ENCODE assay signal across 9 mouse cellular contexts in genomic region chr3:152763139-152763882, GRCm38 (mm10). TPM values are rescaled to one million over a fixed set of nuclear protein-coding genes. Genes with fewer than 3 reads are reported as not detected.
DNase-seq lines count a peak whose midpoint lies in the region; ATAC-seq lines count a peak whose summit lies in the region.
"Had no signal": no experiment of that assay in that cellular context is flagged by ENCODE, and none has a peak within 500 bp of the region (broad histone marks: within the 10 kb centered on the region; RNA-seq: fewer than 3 reads in every experiment).

No protein-coding gene starts in this region.

- H3K4me1 ChIP-seq in embryonic facial prominence, embryonic 13.5 days, result peaks cover 43% of the 10 kb centered on the region
- H3K4me1 ChIP-seq in limb, embryonic 10.5 days, result peaks cover 26% of the 10 kb centered on the region

- 42% methylated on average over 26 of the region's 26 CpGs for whole genome bisulfite sequencing in embryonic facial prominence, embryonic 13.5 days
- WGBS in limb, embryonic 10.5 days, result 38% methylated on average over 26 of the region's 26 CpGs

- intact Hi-C loops in heart, postnatal 36 days (cut with DNase I), result no loop called here

- peak overlapping the region; percentile 57 for H3K9ac ChIP-seq in embryonic facial prominence, embryonic 13.5 days

- no peaks in the 10 kb centered on the region for H3K9me3 ChIP-seq in embryonic facial prominence, embryonic 13.5 days
- H3K9me3 ChIP-seq in limb, embryonic 10.5 days (replicated peaks), result no peaks in the 10 kb centered on the region

- ATAC-seq in embryonic facial prominence, embryonic 13.5 days (ENCODE audit: insufficient number of reproducible peaks, insufficient read depth, low FRiP score, low TSS enrichment, low read depth), result no peak
- peak; percentile 87 for ATAC-seq in megakaryocyte-erythroid progenitor cell, adult 5-6 weeks (replicated peaks; ENCODE audit: low FRiP score, low TSS enrichment, poor library complexity, severe bottlenecking)

- peak; percentile 29 for DNase-seq in right cerebral cortex, postnatal 25 days
- no peak for DNase-seq in right cerebral cortex, adult 18-20 months
- peak; percentile 52 for DNase-seq in heart, postnatal 36 days
- peak; percentile 61 for DNase-seq in limb, embryonic 10.5 days (ENCODE audit: low spot score)
- DNase-seq in spleen, adult 18-20 months, result peak; percentile 19 to 50
- DNase-seq in frontal cortex, postnatal 36 days (ENCODE audit: low spot score in 2 of 2), result no peak

- peak overlapping the region; percentile 25 for H3K4me3 ChIP-seq in embryonic facial prominence, embryonic 13.5 days
- H3K4me3 ChIP-seq in limb, embryonic 10.5 days, result peak overlapping the region; percentile 39
- H3K4me3 ChIP-seq: myocyte had no signal

- no peak overlapping the region for H3K27ac ChIP-seq in embryonic facial prominence, embryonic 13.5 days
- peak overlapping the region; percentile 67 for H3K27ac ChIP-seq in limb, embryonic 10.5 days

- peaks cover 8% of the 10 kb centered on the region for H3K36me3 ChIP-seq in embryonic facial prominence, embryonic 13.5 days
- H3K36me3 ChIP-seq in limb, embryonic 10.5 days, result peaks cover 9% of the 10 kb centered on the region

- no peaks in the 10 kb centered on the region for H3K27me3 ChIP-seq in embryonic facial prominence, embryonic 13.5 days
- no peaks in the 10 kb centered on the region for H3K27me3 ChIP-seq in limb, embryonic 10.5 days (ENCODE audit: low read depth, poor library complexity, severe bottlenecking)

- H3K4me2 ChIP-seq in embryonic facial prominence, embryonic 13.5 days, result peak overlapping the region; percentile 55

RNA-seq across cellular contexts. Expression of gene Pigk, which starts 49.4 kb away (rescaled TPM):
- polyA plus RNA-seq in embryonic facial prominence, embryonic 13.5 days (2015; fragmentation: Nextera tagmentation; extraction: Ambion mirVana), result 52.4 and 58.3 TPM in 2 replicates
- total RNA-seq in heart, postnatal 36 days (2021), result 10 to 100 TPM; 25.0 to 25.4 TPM
- 39.5 and 40.2 TPM in 2 replicates for polyA plus RNA-seq in limb, embryonic 10.5 days (2016; fragmentation: Nextera tagmentation; extraction: Ambion mirVana)
- total RNA-seq in megakaryocyte-erythroid progenitor cell, adult 5-6 weeks (2014; fragmentation: Nextera tagmentation), result 32.8 and 36.6 TPM in 2 replicates
- total RNA-seq in megakaryocyte-erythroid progenitor cell, adult 5-6 weeks (2017), result 63.0 and 64.0 TPM in 2 replicates

Comparison
In these comparisons a context has a peak if more than half of its experiments do, and no peak if none do; other contexts are left out.
1. DNase-seq: peak in right cerebral cortex, postnatal 25 days (single experiment), heart, postnatal 36 days (2 of 2), limb, embryonic 10.5 days (single experiment) and spleen, adult 18-20 months (2 of 2); none in right cerebral cortex, adult 18-20 months (single experiment) and frontal cortex, postnatal 36 days (0 of 2).